Mouse (Mus musculus): Measurements from ENCODE around the gene Dnajc8.

Gene Dnajc8

GRCm38 (mm10) chr4:132535406-132536121 lies at the start of gene Dnajc8:
Gene Dnajc8 (plus strand): TSS chr4:132535550.
- peak; percentile 61 to 94 for DNase-seq (ENCODE audit: low spot score in 2 of 2)

GRCm38 (mm10) chr4:132488521-132488920 lies 46.8 kb upstream of the Dnajc8 start:
- DNase-seq (ENCODE audit: low spot score in 2 of 2) = no peak

GRCm38 (mm10) chr4:132488976-132489375 lies 46.4 kb upstream of the Dnajc8 start:
- no peak for DNase-seq (ENCODE audit: low spot score in 2 of 2)

- no peak for DNase-seq (ENCODE audit: low spot score in 2 of 2)
These were observed 44.9 kb upstream of the Dnajc8 start for GRCm38 (mm10) chr4:132490273-132491010.

GRCm38 (mm10) chr4:132491057-132491456 lies 44.3 kb upstream of the Dnajc8 start:
- DNase-seq (ENCODE audit: low spot score in 2 of 2) = no peak

- DNase-seq (ENCODE audit: low spot score in 2 of 2) = no peak
These were observed 43.6 kb upstream of the Dnajc8 start for GRCm38 (mm10) chr4:132491748-132492147.

- DNase-seq (ENCODE audit: low spot score in 2 of 2) = no peak
These were observed 42.9 kb upstream of the Dnajc8 start for GRCm38 (mm10) chr4:132492178-132493060.

GRCm38 (mm10) chr4:132494271-132494918 lies 41.0 kb upstream of the Dnajc8 start:
- DNase-seq (ENCODE audit: low spot score in 2 of 2) = no peak

- DNase-seq (ENCODE audit: low spot score in 2 of 2) = no peak
These were observed 33.7 kb upstream of the Dnajc8 start for GRCm38 (mm10) chr4:132501639-132502038.

- DNase-seq (ENCODE audit: low spot score in 2 of 2) = no peak
These were observed 32.0 kb upstream of the Dnajc8 start for GRCm38 (mm10) chr4:132503344-132503743.

GRCm38 (mm10) chr4:132505034-132505738 lies 30.2 kb upstream of the Dnajc8 start:
- DNase-seq (ENCODE audit: low spot score in 2 of 2) = no peak

- no peak for DNase-seq (ENCODE audit: low spot score in 2 of 2)
These were observed 29.6 kb upstream of the Dnajc8 start for GRCm38 (mm10) chr4:132505800-132506199.

- no peak for DNase-seq (ENCODE audit: low spot score in 2 of 2)
These were observed 29.1 kb upstream of the Dnajc8 start for GRCm38 (mm10) chr4:132506250-132506649.

- DNase-seq (ENCODE audit: low spot score in 2 of 2) = no peak
These were observed 28.1 kb upstream of the Dnajc8 start for GRCm38 (mm10) chr4:132507210-132507609.

- peak in 1 of 2 experiments; percentile 60 for DNase-seq (ENCODE audit: low spot score in 2 of 2)
These were observed 25.6 kb upstream of the Dnajc8 start for GRCm38 (mm10) chr4:132509621-132510296.

- peak; percentile 91 to 98 for DNase-seq (ENCODE audit: low spot score in 2 of 2)
These were observed 25.0 kb upstream of the Dnajc8 start, which contains the start of gene Sesn2 for GRCm38 (mm10) chr4:132510352-132510798. Gene Sesn2 (minus strand): TSS chr4:132510501.

GRCm38 (mm10) chr4:132512080-132512479 lies 23.3 kb upstream of the Dnajc8 start:
- no peak for DNase-seq (ENCODE audit: low spot score in 2 of 2)

- no peak for DNase-seq (ENCODE audit: low spot score in 2 of 2)
These were observed 21.7 kb upstream of the Dnajc8 start for GRCm38 (mm10) chr4:132513395-132514273.

GRCm38 (mm10) chr4:132514555-132515135 lies 20.7 kb upstream of the Dnajc8 start:
- DNase-seq (ENCODE audit: low spot score in 2 of 2) = peak in 1 of 2 experiments; percentile 83

Data from left cerebral cortex, adult 9 months (tissue).